Mouse (Mus musculus) lung, postnatal 0 days (tissue): ENCODE measurements around the gene Syne3. TPM values are rescaled to one million over a fixed set of nuclear protein-coding genes. Genes with fewer than 3 reads are reported as not detected.

ENCODE experiments used
- ATAC-seq: fragments of 200-750 bp; cut with Nextera tagmentation; 2 replicates; pipeline ENCODE4 v1.8.0; 2017; ENCODE audit warnings: moderate library complexity
- DNase-seq: peaks from one replicate; pipeline ENCODE4 v3.0.0-alpha.2; 2016; ENCODE audit warnings: low spot score
- H3K27ac ChIP-seq: fragments of 300-500 bp; sonication (generic); 2 replicates; pipeline ENCODE4 v1.5.1; 2014; ENCODE audit warnings: antibody characterized with exemption, mild to moderate bottlenecking, low read length, mixed read lengths
- H3K27me3 ChIP-seq: fragments of 300-500 bp; sonication (generic); replicated peaks from 2 replicates; pipeline ENCODE4 v1.6.1; 2014; ENCODE audit warnings: low read length, mixed read lengths; ENCODE audit not compliant: insufficient read depth
- H3K36me3 ChIP-seq: fragments of 300-500 bp; sonication (generic); 2 replicates; pipeline ENCODE4 v1.6.1; 2014; ENCODE audit warnings: low read length, mixed read lengths; ENCODE audit not compliant: insufficient read depth
- H3K4me1 ChIP-seq: fragments of 300-500 bp; sonication (generic); 2 replicates; pipeline ENCODE4 v1.6.1; 2014; ENCODE audit warnings: antibody characterized with exemption, low read depth, low read length, mixed read lengths; ENCODE audit not compliant: insufficient read depth
- H3K4me2 ChIP-seq: fragments of 300-500 bp; sonication (generic); replicated peaks from 2 replicates; pipeline ENCODE4 v1.6.1; 2014; ENCODE audit warnings: low read depth, mild to moderate bottlenecking, low read length, moderate library complexity, mixed read lengths
- H3K4me3 ChIP-seq: fragments of 300-500 bp; sonication (generic); 2 replicates; pipeline ENCODE4 v1.5.1; 2014; ENCODE audit warnings: low read depth, low read length
- H3K9ac ChIP-seq: fragments of 300-500 bp; sonication (generic); replicated peaks from 2 replicates; pipeline ENCODE4 v1.6.1; 2014; ENCODE audit warnings: low read depth, mild to moderate bottlenecking
- H3K9me3 ChIP-seq: fragments of 300-500 bp; sonication (generic); 2 replicates; pipeline ENCODE4 v1.6.1; 2016; ENCODE audit warnings: low read length, mixed read lengths
- CTCF ChIP-seq: IDR thresholded peaks from 2 replicates; pipeline ENCODE4 v1.5.1; 2016; ENCODE audit warnings: antibody characterized with exemption, mild to moderate bottlenecking
- EP300 ChIP-seq: IDR thresholded peaks from 2 replicates; pipeline ENCODE4 v1.6.1; 2016; ENCODE audit warnings: antibody characterized with exemption, mild to moderate bottlenecking, control low read depth
- WGBS: fragments of 180-500 bp; shearing (Covaris S2); extraction: QIAGEN DNeasy Blood & Tissue Kit; methylation state at CpG from one replicate; pipeline ENCODE4 v1.1.7; 2014; 5-methylcytosine and 5-hydroxymethylcytosine counted together
- polyA plus RNA-seq: library from polyadenylated mRNA; unstranded; fragments of >200 nt; fragmentation: Nextera tagmentation; extraction: Ambion mirVana; gene quantifications from 2 replicates; pipeline ENCODE4 v1.2.1, GENCODE M21; 2015

The Syne3 gene
- polyA plus RNA-seq, 1 experiment from 2014 or later: 1.2 TPM

DNA sequence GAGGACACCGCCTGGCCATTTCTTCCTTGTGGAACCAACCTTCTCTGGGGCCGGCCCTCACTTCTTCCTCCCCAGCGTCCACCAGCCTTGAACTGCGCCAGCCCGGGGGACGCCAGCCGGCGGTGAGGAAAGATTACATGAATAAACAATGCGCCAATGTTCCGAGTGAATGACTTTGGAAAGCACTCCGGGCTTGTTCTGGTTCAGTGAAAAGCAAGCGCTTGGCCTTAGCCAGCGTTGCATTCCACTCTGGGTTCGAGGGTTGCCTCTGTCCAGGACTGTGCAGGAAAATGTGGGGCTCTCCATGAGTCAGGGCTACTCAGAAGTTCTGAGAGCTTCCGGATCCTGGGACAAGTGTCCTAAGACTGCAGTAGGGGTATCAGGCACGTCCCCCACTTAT lies 113.0 kb downstream of the Syne3 start:
- Histone ChIP-seq H3K27me3 (no peaks in the 10 kb centered on the region), H3K36me3 (no peaks in the 10 kb centered on the region), H3K9me3 (no peaks in the 10 kb centered on the region), H3K4me3 (no peak overlapping the region), H3K4me1 (no peaks in the 10 kb centered on the region), H3K9ac (no peak overlapping the region), H3K4me2 (no peak overlapping the region), H3K27ac (no peak overlapping the region)
- peak; percentile 45 for DNase-seq
- 45% methylated on average over 16 of the region's 16 CpGs for WGBS
- TF ChIP-seq CTCF (no peak), EP300 (no peak)
- ATAC-seq: peak; percentile 80

DNA sequence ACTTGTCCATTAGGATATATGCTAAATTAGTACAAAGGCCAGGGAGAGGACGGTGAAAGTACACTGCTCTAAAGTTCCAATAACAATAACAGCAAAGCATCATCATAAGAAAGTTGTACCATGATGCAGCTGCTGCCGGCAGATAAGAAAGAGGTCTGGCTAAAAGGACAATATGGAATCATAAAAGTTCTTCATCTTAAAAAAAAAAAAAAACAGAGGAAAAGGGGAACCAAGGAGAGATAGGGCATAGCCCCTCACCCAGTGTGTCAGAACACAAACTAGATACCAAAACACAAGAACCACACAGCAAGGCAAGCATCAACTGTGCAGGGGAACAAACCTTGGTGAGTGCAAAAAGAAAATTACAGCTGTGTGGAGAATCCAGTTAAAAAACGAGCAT lies 117.4 kb downstream of the Syne3 start:
- no peaks in the 10 kb centered on the region for H3K27me3 ChIP-seq
- H3K36me3 ChIP-seq: no peaks in the 10 kb centered on the region
- H3K4me2 ChIP-seq: no peak overlapping the region
- no peak overlapping the region for H3K27ac ChIP-seq
- H3K9me3 ChIP-seq: no peaks in the 10 kb centered on the region
- 93% methylated on average over 3 of the region's 3 CpGs for WGBS
- ATAC-seq: no peak
- H3K4me1 ChIP-seq: no peaks in the 10 kb centered on the region
- no peak overlapping the region for H3K4me3 ChIP-seq
- no peak for DNase-seq
- TF ChIP-seq CTCF (no peak), EP300 (no peak)
- H3K9ac ChIP-seq: no peak overlapping the region

DNA sequence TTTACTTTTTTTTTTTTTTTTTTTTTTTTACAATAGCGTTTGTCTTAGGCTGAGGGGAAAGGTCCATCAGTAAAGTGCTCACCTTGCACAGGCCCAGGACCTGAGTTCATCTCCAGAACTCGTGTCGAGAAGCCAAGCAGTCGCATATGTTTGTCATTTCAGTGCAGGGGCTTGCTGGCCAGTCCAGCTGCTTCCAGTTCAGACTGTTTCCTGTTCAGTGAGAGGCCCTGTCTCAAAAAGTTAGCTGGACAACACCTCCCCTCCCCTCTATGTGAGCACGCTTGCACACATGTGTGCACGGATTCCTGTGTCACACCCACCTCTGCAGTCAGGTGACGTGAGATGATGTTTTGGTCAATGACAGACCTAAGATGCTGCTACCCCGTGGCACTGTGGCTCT lies 119.5 kb downstream of the Syne3 start:
- Histone ChIP-seq H3K4me1 (no peaks in the 10 kb centered on the region), H3K9me3 (no peaks in the 10 kb centered on the region), H3K36me3 (no peaks in the 10 kb centered on the region), H3K9ac (no peak overlapping the region), H3K4me3 (no peak overlapping the region), H3K27me3 (no peaks in the 10 kb centered on the region), H3K4me2 (no peak overlapping the region), H3K27ac (no peak overlapping the region)
- ATAC-seq (no peak), DNase-seq (no peak)
- 79% methylated on average over 8 of the region's 8 CpGs for WGBS
- TF ChIP-seq CTCF (no peak), EP300 (no peak)

DNA sequence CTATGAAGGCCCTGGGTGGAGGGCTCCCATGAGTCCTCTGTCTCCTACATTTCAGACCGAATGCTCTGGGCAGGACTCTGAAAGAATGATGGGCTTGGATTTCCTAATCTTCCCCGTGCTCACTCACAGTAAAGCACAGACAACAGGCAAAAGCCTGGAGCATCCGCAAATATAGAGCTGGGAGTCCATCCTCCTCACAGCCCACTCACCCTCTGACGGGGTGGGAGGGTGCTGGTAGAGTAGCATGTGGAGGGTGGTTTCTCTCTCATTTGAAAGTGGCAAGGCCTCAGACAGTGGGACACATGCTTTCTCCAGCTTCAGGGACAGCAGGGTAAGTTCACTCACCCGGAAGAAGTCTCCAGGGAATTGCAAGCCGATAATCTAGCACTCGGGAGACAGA lies 123.5 kb downstream of the Syne3 start:
- H3K36me3 ChIP-seq: no peaks in the 10 kb centered on the region
- H3K27ac ChIP-seq: no peak overlapping the region
- H3K4me1 ChIP-seq: no peaks in the 10 kb centered on the region
- DNase-seq (no peak), ATAC-seq (no peak)
- 79% methylated on average over 7 of the region's 7 CpGs for WGBS
- H3K4me3 ChIP-seq: no peak overlapping the region
- no peaks in the 10 kb centered on the region for H3K27me3 ChIP-seq
- no peaks in the 10 kb centered on the region for H3K9me3 ChIP-seq
- TF ChIP-seq EP300: no peak
- TF ChIP-seq CTCF: no peak
- H3K9ac ChIP-seq: no peak overlapping the region
- H3K4me2 ChIP-seq: no peak overlapping the region

DNA sequence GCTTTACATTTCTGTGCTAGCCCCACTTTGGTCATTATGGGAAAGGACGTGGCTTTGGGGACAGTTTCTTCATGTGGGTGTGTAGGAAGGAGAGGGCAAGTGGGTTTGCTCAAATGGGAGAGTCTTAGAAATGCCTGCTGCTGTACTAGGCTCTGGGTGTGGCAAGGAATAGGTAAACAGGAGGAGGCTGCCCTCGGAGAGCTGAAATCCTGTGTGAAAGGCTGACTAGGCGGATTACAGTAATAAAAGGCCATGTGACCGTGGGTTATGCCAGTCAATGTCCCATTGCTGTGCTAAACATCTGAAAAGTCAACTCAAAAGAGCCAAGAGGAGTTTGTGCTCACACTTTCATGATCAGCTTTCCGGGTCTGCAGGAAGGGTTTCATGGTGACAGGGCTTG lies 127.1 kb downstream of the Syne3 start:
- peak; percentile 51 for DNase-seq
- no peaks in the 10 kb centered on the region for H3K36me3 ChIP-seq
- H3K27ac ChIP-seq: no peak overlapping the region
- no peak overlapping the region for H3K4me3 ChIP-seq
- ATAC-seq: peak; percentile 69
- H3K9me3 ChIP-seq: no peaks in the 10 kb centered on the region
- TF ChIP-seq CTCF (no peak), EP300 (no peak)
- H3K4me1 ChIP-seq: no peaks in the 10 kb centered on the region
- no peak overlapping the region for H3K4me2 ChIP-seq
- WGBS: 40% methylated on average over 5 of the region's 5 CpGs
- H3K27me3 ChIP-seq: no peaks in the 10 kb centered on the region
- H3K9ac ChIP-seq: no peak overlapping the region

DNA sequence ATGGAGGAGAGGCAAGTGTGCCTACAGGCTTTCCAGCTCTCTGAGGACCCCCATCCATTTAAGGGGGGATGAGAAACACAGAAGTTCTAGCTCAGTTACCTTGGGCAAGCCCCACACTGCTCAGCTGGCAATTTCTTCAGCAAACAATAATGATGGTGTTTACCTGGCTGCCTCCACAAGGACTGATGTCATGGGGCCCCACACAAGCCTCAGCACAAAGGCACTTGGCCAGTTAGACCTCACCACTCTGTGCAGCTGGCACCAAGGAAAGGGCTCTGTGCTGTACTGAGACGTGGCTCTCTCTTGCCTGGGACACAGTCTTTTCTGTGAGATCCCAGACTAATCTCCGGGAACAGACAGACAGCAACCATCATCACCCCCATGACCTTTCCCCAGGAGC lies 127.5 kb downstream of the Syne3 start:
- TF ChIP-seq CTCF (no peak), EP300 (no peak)
- H3K27ac ChIP-seq: no peak overlapping the region
- H3K4me3 ChIP-seq: no peak overlapping the region
- H3K4me1 ChIP-seq: no peaks in the 10 kb centered on the region
- ATAC-seq: peak; percentile 65
- 41% methylated on average over 2 of the region's 2 CpGs for WGBS
- H3K9ac ChIP-seq: no peak overlapping the region
- no peaks in the 10 kb centered on the region for H3K27me3 ChIP-seq
- H3K4me2 ChIP-seq: no peak overlapping the region
- H3K9me3 ChIP-seq: no peaks in the 10 kb centered on the region
- no peaks in the 10 kb centered on the region for H3K36me3 ChIP-seq
- DNase-seq: no peak

DNA sequence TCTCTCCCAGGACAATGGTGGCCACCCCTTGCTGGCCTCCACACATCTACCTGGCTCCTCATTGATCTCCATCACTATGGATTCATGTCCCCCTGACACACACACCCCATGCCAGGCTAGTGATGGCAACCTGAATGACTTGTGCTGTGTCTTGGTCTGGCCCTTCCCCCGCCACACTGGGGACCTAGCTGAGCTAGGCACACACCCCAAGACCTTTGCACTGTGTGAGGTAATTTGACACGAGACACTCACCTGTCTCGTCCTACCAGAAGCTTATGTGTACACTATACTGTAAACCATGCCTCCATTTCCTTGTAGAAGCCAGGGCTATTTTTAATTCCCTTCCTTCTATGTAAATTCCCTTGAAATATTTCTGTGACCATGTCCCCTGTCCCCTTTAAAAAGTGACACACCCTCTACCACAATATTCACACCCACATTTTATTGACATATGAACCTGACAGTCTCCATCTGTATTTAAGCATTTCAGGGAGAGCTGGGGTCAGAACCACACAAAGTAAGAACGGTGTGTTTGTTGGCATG lies 128.0 kb downstream of the Syne3 start:
- no peaks in the 10 kb centered on the region for H3K9me3 ChIP-seq
- no peak overlapping the region for H3K27ac ChIP-seq
- H3K36me3 ChIP-seq: no peaks in the 10 kb centered on the region
- TF ChIP-seq EP300 (no peak), CTCF (no peak)
- no peak overlapping the region for H3K9ac ChIP-seq
- H3K4me3 ChIP-seq: no peak overlapping the region
- WGBS: 57% methylated on average over 4 of the region's 4 CpGs
- H3K4me2 ChIP-seq: no peak overlapping the region
- H3K4me1 ChIP-seq: no peaks in the 10 kb centered on the region
- no peak for ATAC-seq
- no peak for DNase-seq
- no peaks in the 10 kb centered on the region for H3K27me3 ChIP-seq
